Mouse (Mus musculus) testis, adult 2 months (tissue): ENCODE measurements around the gene Ripk4. TPM values are rescaled to one million over a fixed set of nuclear protein-coding genes. Genes with fewer than 3 reads are reported as not detected.

ENCODE experiments used
- H3K27ac ChIP-seq: fragments of 200-500 bp; 2 replicates; pipeline ENCODE4 v1.5.1; 2012; ENCODE audit warnings: low read depth, low read length; ENCODE audit not compliant: control insufficient read depth, insufficient read depth
- H3K27me3 ChIP-seq: fragments of 200-500 bp; 2 replicates; pipeline ENCODE4 v1.6.1; 2012; ENCODE audit warnings: mild to moderate bottlenecking, low read length, moderate library complexity; ENCODE audit not compliant: control insufficient read depth, insufficient read depth
- H3K36me3 ChIP-seq: fragments of 200-500 bp; 2 replicates; pipeline ENCODE4 v1.6.1; 2012; ENCODE audit warnings: mild to moderate bottlenecking, low read length; ENCODE audit not compliant: control insufficient read depth, insufficient read depth
- H3K4me1 ChIP-seq: fragments of 200-500 bp; 2 replicates; pipeline ENCODE4 v1.6.1; 2012; ENCODE audit warnings: low read length; ENCODE audit not compliant: control insufficient read depth, insufficient read depth
- H3K4me3 ChIP-seq: fragments of 200-500 bp; 2 replicates; pipeline ENCODE4 v1.5.1; 2012; ENCODE audit warnings: low read depth, mild to moderate bottlenecking, low read length, moderate library complexity, mixed read lengths; ENCODE audit not compliant: control insufficient read depth
- CTCF ChIP-seq: fragments of 200-500 bp; IDR thresholded peaks from 2 replicates; pipeline ENCODE4 v1.5.1; 2012; ENCODE audit warnings: low read depth, mild to moderate bottlenecking, inconsistent platforms, low read length, moderate library complexity; ENCODE audit not compliant: control insufficient read depth, insufficient read depth, insufficient replicate concordance
- POLR2A ChIP-seq: fragments of 200-500 bp; IDR thresholded peaks from 2 replicates; pipeline ENCODE4 v1.6.1; 2012; ENCODE audit warnings: low read depth, mild to moderate bottlenecking, inconsistent platforms, low read length, moderate library complexity; ENCODE audit not compliant: control insufficient read depth
- polyA plus RNA-seq: library from polyadenylated mRNA; depleted of rRNA; stranded (reverse); fragments of >200 nt; gene quantifications from 2 replicates; pipeline ENCODE4 v1.2.3, GENCODE M21; 2012

Ripk4 gene
- polyA plus RNA-seq, 1 experiment = 1.7 TPM

- Histone ChIP-seq H3K4me3 (no peak overlapping the region), H3K4me1 (peaks cover 6% of the 10 kb centered on the region), H3K27me3 (peaks cover 3% of the 10 kb centered on the region; the same call in 1 of the 2 replicates), H3K27ac (no peak overlapping the region), H3K36me3 (no peaks in the 10 kb centered on the region)
- no peak for TF ChIP-seq POLR2A
- TF ChIP-seq CTCF = no peak
These were observed 5.3 kb downstream of the Ripk4 start for GRCm38 (mm10) chr16:97758288-97758687.

GRCm38 (mm10) chr16:97756460-97756859 lies 7.1 kb downstream of the Ripk4 start:
- H3K27me3 ChIP-seq = no peaks in the 10 kb centered on the region
- H3K27ac ChIP-seq = no peak overlapping the region
- H3K36me3 ChIP-seq = no peaks in the 10 kb centered on the region
- H3K4me3 ChIP-seq = no peak overlapping the region
- TF ChIP-seq CTCF (no peak), POLR2A (no peak)
- H3K4me1 ChIP-seq = no peaks in the 10 kb centered on the region

- Histone ChIP-seq H3K36me3 (no peaks in the 10 kb centered on the region), H3K4me1 (no peaks in the 10 kb centered on the region), H3K27me3 (no peaks in the 10 kb centered on the region), H3K4me3 (no peak overlapping the region), H3K27ac (no peak overlapping the region)
- TF ChIP-seq CTCF = no peak
- TF ChIP-seq POLR2A = no peak
These were observed 11.2 kb downstream of the Ripk4 start for GRCm38 (mm10) chr16:97752316-97752941.

GRCm38 (mm10) chr16:97751884-97752283 lies 11.7 kb downstream of the Ripk4 start:
- no peaks in the 10 kb centered on the region for H3K27me3 ChIP-seq
- no peaks in the 10 kb centered on the region for H3K36me3 ChIP-seq
- H3K4me1 ChIP-seq = no peaks in the 10 kb centered on the region
- no peak overlapping the region for H3K4me3 ChIP-seq
- TF ChIP-seq CTCF (no peak), POLR2A (no peak)
- H3K27ac ChIP-seq = no peak overlapping the region

- Histone ChIP-seq H3K4me3 (no peak overlapping the region), H3K4me1 (no peaks in the 10 kb centered on the region), H3K27ac (no peak overlapping the region), H3K27me3 (no peaks in the 10 kb centered on the region), H3K36me3 (no peaks in the 10 kb centered on the region)
- TF ChIP-seq POLR2A (no peak), CTCF (no peak)
These were observed 15.2 kb downstream of the Ripk4 start for GRCm38 (mm10) chr16:97748421-97748820.

- Histone ChIP-seq H3K27ac (no peak overlapping the region), H3K4me1 (no peaks in the 10 kb centered on the region), H3K36me3 (no peaks in the 10 kb centered on the region), H3K4me3 (no peak overlapping the region), H3K27me3 (no peaks in the 10 kb centered on the region)
- TF ChIP-seq CTCF = no peak
- no peak for TF ChIP-seq POLR2A
These were observed 25.6 kb downstream of the Ripk4 start for GRCm38 (mm10) chr16:97738030-97738429.

GRCm38 (mm10) chr16:97736562-97736961 lies 27.0 kb downstream of the Ripk4 start:
- no peaks in the 10 kb centered on the region for H3K4me1 ChIP-seq
- TF ChIP-seq POLR2A (no peak), CTCF (no peak)
- no peak overlapping the region for H3K4me3 ChIP-seq

GRCm38 (mm10) chr16:97734760-97735322 lies 28.7 kb downstream of the Ripk4 start:
- Histone ChIP-seq H3K36me3 (no peaks in the 10 kb centered on the region), H3K4me1 (no peaks in the 10 kb centered on the region), H3K27me3 (no peaks in the 10 kb centered on the region), H3K27ac (no peak overlapping the region), H3K4me3 (no peak overlapping the region)
- TF ChIP-seq CTCF (no peak), POLR2A (no peak)

More at GRCm38 (mm10) chr16:97736562-97736961, 27.0 kb downstream of the Ripk4 start:
- H3K27ac ChIP-seq = no peak overlapping the region
- no peaks in the 10 kb centered on the region for H3K27me3 ChIP-seq
- H3K36me3 ChIP-seq = no peaks in the 10 kb centered on the region
